Mouse (Mus musculus) bone marrow macrophage, adult 2 months (primary cell): ENCODE data around the gene Alk.

Experiments
- CTCF ChIP-seq: IDR thresholded peaks from 2 replicates; pipeline ENCODE4 v1.5.1; 2012; ENCODE audit warnings: low read depth, mild to moderate bottlenecking, low read length, moderate library complexity
- POLR2A ChIP-seq: IDR thresholded peaks from 2 replicates; pipeline ENCODE4 v1.6.1; 2012; ENCODE audit warnings: mild to moderate bottlenecking, low read depth, low read length, borderline replicate concordance

GRCm38 (mm10) chr17:71976661-71977060 is 627.8 kb downstream of the Alk start:
- TF ChIP-seq CTCF (no peak), POLR2A (no peak)
